Mouse (Mus musculus) stomach, embryonic 14.5 days (tissue): Measurements from ENCODE around the gene Nop9. TPM values are rescaled to one million over a fixed set of nuclear protein-coding genes. Genes with fewer than 3 reads are reported as not detected.

Experiments
- ATAC-seq: fragments of 200-750 bp; cut with Nextera tagmentation; 2 replicates; pipeline ENCODE4 v1.8.0; 2017; ENCODE audit warnings: low read depth, moderate TSS enrichment; ENCODE audit not compliant: insufficient number of reproducible peaks, insufficient read depth, low FRiP score
- H3K27ac ChIP-seq: fragments of 300-500 bp; sonication (generic); 2 replicates; pipeline ENCODE4 v1.5.1; 2014; ENCODE audit warnings: mild to moderate bottlenecking, low read length, moderate library complexity, mixed read lengths
- H3K27me3 ChIP-seq: fragments of 300-500 bp; sonication (generic); 2 replicates; pipeline ENCODE4 v1.6.1; 2014; ENCODE audit warnings: low read length, control low read depth, mixed read lengths; ENCODE audit not compliant: control insufficient read depth, insufficient read depth
- H3K36me3 ChIP-seq: fragments of 300-500 bp; sonication (generic); 2 replicates; pipeline ENCODE4 v1.6.1; 2014; ENCODE audit warnings: mild to moderate bottlenecking, control low read depth, low read length, moderate library complexity, mixed read lengths; ENCODE audit not compliant: control insufficient read depth, insufficient read depth
- H3K4me1 ChIP-seq: fragments of 300-500 bp; sonication (generic); 2 replicates; pipeline ENCODE4 v1.6.1; 2014; ENCODE audit warnings: low read length, control low read depth, mixed read lengths; ENCODE audit not compliant: control insufficient read depth, insufficient read depth
- H3K4me2 ChIP-seq: fragments of 300-500 bp; sonication (generic); replicated peaks from 2 replicates; pipeline ENCODE4 v1.6.1; 2014; ENCODE audit warnings: low read depth, low read length, control low read depth
- H3K4me3 ChIP-seq: fragments of 300-500 bp; sonication (generic); 2 replicates; pipeline ENCODE4 v1.5.1; 2014; ENCODE audit warnings: low read depth, low read length, control low read depth
- H3K9ac ChIP-seq: fragments of 300-500 bp; sonication (generic); replicated peaks from 2 replicates; pipeline ENCODE4 v1.6.1; 2014; ENCODE audit warnings: low read depth, mild to moderate bottlenecking, control low read depth, low read length, moderate library complexity, mixed read lengths
- H3K9me3 ChIP-seq: fragments of 300-500 bp; sonication (generic); 2 replicates; pipeline ENCODE4 v1.6.1; 2016; ENCODE audit warnings: low read depth, low read length, control low read depth; ENCODE audit not compliant: control insufficient read depth
- WGBS: fragments of 180-500 bp; shearing (Covaris S2); extraction: QIAGEN DNeasy Blood & Tissue Kit; methylation state at CpG from one replicate; pipeline ENCODE4 v1.1.7; 2014; 5-methylcytosine and 5-hydroxymethylcytosine counted together
- polyA plus RNA-seq: library from polyadenylated mRNA; unstranded; fragments of >200 nt; fragmentation: Nextera tagmentation; extraction: Ambion mirVana; gene quantifications from 2 replicates; pipeline ENCODE4 v1.2.1, GENCODE M21; 2014

Gene Nop9
- polyA plus RNA-seq, 1 experiment from 2014 or later: 36.6 TPM

DNA sequence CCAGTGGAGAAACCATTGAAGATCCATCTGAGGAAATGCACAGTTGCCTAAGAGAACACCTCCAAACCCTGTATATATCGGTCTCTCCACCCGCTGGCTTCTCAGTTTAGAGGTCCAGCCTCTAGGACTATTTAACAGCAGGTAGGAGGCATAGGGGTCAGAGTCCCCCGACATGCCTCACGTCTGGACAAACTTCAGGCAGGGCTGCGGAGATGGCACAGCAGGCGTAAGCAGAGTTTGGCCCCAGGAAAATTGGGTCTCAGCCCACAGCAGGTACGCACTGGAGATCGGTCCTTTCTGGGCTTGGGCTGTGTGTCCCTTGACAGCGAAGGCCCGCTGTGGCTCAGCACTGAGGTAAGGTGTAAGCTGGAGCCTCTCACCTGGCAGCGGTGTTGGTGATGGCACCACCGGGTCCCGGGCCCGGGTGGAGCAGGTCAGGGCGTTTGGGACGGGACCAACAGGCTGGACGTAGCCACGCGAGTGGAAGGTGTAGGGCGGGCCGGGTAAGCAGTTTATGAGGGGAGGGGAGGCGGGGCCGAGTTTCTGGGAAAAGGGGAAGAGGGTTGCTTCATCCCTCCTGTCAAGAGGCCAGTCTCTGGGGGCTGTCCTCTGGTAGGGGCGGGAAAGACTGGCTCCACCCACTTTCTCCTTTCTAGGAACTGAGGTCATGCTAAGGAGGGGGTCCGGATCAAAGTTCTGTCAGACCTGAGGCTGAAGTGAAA is 32.3 kb upstream of the Nop9 start:
- Histone ChIP-seq H3K27me3 (no peaks in the 10 kb centered on the region), H3K9ac (0 out of 2 replicates have a peak overlapping the region, but pooled peaks have one; percentile 10), H3K4me2 (peak overlapping the region; percentile 41), H3K9me3 (no peaks in the 10 kb centered on the region), H3K4me1 (no peaks in the 10 kb centered on the region; the same call in 1 of the 2 replicates), H3K27ac (peak overlapping the region; percentile 40; the same call in 1 of the 2 replicates), H3K4me3 (peak overlapping the region; percentile 18; the same call in 1 of the 2 replicates), H3K36me3 (peaks cover 10% of the 10 kb centered on the region)
- 0 out of 2 replicates have a peak, but pooled peaks have one; percentile 17 for ATAC-seq
- WGBS: 15% methylated on average over 25 of the region's 25 CpGs

GRCm38 (mm10) chr14:55713729-55714122 is 31.8 kb upstream of the Nop9 start, which contains the start of gene Tgm1:
Gene Tgm1 (minus strand): TSS chr14:55713926.
- Histone ChIP-seq H3K4me2 (peak within 1 kb of the TSS; percentile 41), H3K27ac (peak within 1 kb of the TSS; percentile 40; the same call in 1 of the 2 replicates), H3K4me3 (peak within 1 kb of the TSS; percentile 18; the same call in 1 of the 2 replicates), H3K27me3 (no peaks in the 10 kb centered on the region), H3K9ac (0 out of 2 replicates have a peak within 1 kb of the TSS, but pooled peaks have one; percentile 10), H3K4me1 (no peaks in the 10 kb centered on the region; the same call in 1 of the 2 replicates), H3K9me3 (no peaks in the 10 kb centered on the region), H3K36me3 (peaks cover 16% of the 10 kb centered on the region)
- WGBS: 26% methylated on average over 4 of the region's 4 CpGs
- no peak for ATAC-seq

- no peaks in the 10 kb centered on the region; the same call in 1 of the 2 replicates for H3K4me1 ChIP-seq
- ATAC-seq: peak; percentile 73
- WGBS: 27% methylated on average over 6 of the region's 6 CpGs
Measured at GRCm38 (mm10) chr14:55714893-55715292, 30.6 kb upstream of the Nop9 start.

DNA sequence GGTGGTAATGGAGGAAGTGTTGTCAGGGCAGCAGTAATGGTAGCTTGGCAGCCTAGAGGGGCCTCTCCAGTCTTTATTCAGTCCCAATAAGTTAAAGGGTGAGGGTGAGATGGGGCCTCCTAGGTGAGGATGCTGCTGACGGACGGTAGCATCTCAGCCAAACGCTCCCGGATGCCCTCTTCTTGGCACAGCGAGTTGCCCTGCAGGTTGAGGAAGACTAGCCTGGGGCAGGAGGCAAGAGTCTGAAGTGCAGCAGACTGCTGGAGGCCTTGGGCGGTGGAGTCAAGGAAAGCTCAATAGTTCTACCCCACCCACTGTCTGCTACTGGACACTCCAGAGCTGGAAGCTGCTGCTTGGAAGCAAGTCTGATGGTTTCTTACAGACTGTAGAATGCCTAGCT is 29.2 kb upstream of the Nop9 start:
- no peak for ATAC-seq
- no peak overlapping the region for H3K9ac ChIP-seq
- no peaks in the 10 kb centered on the region for H3K27me3 ChIP-seq
- H3K4me3 ChIP-seq: no peak overlapping the region
- no peaks in the 10 kb centered on the region for H3K9me3 ChIP-seq
- no peak overlapping the region for H3K4me2 ChIP-seq
- H3K27ac ChIP-seq: peak overlapping the region; percentile 28; the same call in 1 of the 2 replicates
- H3K4me1 ChIP-seq: no peaks in the 10 kb centered on the region; the same call in 1 of the 2 replicates
- 86% methylated on average over 6 of the region's 6 CpGs for WGBS
- peaks cover 16% of the 10 kb centered on the region for H3K36me3 ChIP-seq

More at GRCm38 (mm10) chr14:55714893-55715292, 30.6 kb upstream of the Nop9 start:
- H3K9me3 ChIP-seq: no peaks in the 10 kb centered on the region
- no peak overlapping the region for H3K4me3 ChIP-seq
- H3K36me3 ChIP-seq: peaks cover 16% of the 10 kb centered on the region
- H3K27ac ChIP-seq: no peak overlapping the region
- H3K4me2 ChIP-seq: no peak overlapping the region
- H3K9ac ChIP-seq: no peak overlapping the region
- no peaks in the 10 kb centered on the region for H3K27me3 ChIP-seq

- Histone ChIP-seq H3K36me3 (peaks cover 16% of the 10 kb centered on the region), H3K4me3 (no peak overlapping the region), H3K9ac (no peak overlapping the region), H3K27me3 (no peaks in the 10 kb centered on the region), H3K27ac (no peak overlapping the region), H3K4me2 (no peak overlapping the region), H3K4me1 (no peaks in the 10 kb centered on the region; the same call in 1 of the 2 replicates), H3K9me3 (no peaks in the 10 kb centered on the region)
- ATAC-seq: no peak
- 79% methylated on average over 8 of the region's 8 CpGs for WGBS
Measured at GRCm38 (mm10) chr14:55716884-55717283, 28.6 kb upstream of the Nop9 start.

GRCm38 (mm10) chr14:55719737-55720136 is 25.8 kb upstream of the Nop9 start:
- WGBS: 83% methylated on average over 6 of the region's 6 CpGs
- no peaks in the 10 kb centered on the region for H3K4me1 ChIP-seq
- no peak overlapping the region for H3K9ac ChIP-seq
- no peaks in the 10 kb centered on the region for H3K27me3 ChIP-seq
- H3K36me3 ChIP-seq: peaks cover 16% of the 10 kb centered on the region
- no peaks in the 10 kb centered on the region for H3K9me3 ChIP-seq
- H3K27ac ChIP-seq: no peak overlapping the region
- ATAC-seq: no peak
- no peak overlapping the region for H3K4me2 ChIP-seq
- no peak overlapping the region for H3K4me3 ChIP-seq

DNA sequence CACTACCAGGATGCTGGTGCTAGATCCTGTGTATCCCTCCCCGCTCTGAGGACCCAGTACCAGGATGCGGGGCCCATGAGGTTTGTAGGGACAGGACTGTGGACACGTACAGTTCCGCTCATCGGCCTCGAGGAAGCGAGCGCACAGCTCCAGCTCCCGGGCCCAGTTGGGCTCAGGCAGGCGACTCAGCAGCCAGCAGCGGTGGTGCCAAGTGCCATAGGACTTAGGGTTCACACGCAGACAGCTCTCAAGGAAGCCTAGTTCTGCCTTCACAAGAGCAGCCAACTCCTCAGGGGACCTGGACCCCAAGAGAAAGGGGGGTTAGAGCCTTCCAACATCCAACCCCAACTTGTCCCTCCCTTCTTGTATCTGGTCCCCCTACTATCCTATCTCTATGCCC is 24.8 kb upstream of the Nop9 start:
- Histone ChIP-seq H3K27ac (no peak overlapping the region), H3K4me2 (no peak overlapping the region), H3K36me3 (peaks cover 16% of the 10 kb centered on the region), H3K4me1 (no peaks in the 10 kb centered on the region), H3K27me3 (no peaks in the 10 kb centered on the region), H3K4me3 (no peak overlapping the region), H3K9me3 (no peaks in the 10 kb centered on the region), H3K9ac (no peak overlapping the region)
- no peak for ATAC-seq
- WGBS: 92% methylated on average over 12 of the region's 12 CpGs

DNA sequence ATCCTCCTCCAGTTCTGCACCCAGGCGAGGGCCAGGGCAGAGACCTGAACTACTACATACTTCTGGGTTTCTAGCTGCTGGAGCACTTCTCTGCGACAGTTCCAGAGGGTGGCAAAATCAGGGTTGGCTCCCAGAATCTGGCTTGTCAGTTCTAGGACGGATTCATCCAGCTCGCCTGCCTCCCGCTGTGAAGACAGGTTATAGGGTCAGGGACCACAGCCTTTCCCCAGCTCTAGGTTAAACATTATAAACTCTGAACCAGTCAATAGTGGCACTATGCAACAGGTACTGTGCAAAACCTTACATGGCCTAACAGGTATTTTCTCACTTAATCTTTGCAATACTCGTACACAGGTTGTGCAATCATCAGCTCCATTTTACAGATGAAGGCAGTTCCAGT is 24.4 kb upstream of the Nop9 start:
- WGBS: 75% methylated on average over 6 of the region's 6 CpGs

More for the DNA sequence above, 24.4 kb upstream of the Nop9 start:
- Histone ChIP-seq H3K4me3 (peak overlapping the region; percentile 79), H3K27ac (no peak overlapping the region), H3K9ac (no peak overlapping the region), H3K4me1 (no peaks in the 10 kb centered on the region), H3K27me3 (no peaks in the 10 kb centered on the region), H3K36me3 (peaks cover 16% of the 10 kb centered on the region), H3K4me2 (peak overlapping the region; percentile 63), H3K9me3 (no peaks in the 10 kb centered on the region)
- no peak for ATAC-seq
